Mouse (Mus musculus): ENCODE results near the gene Mrpl48.

GRCm38 (mm10) chr7:100600211-100600610 is 7.9 kb downstream of the Mrpl48 start:
- TF ChIP-seq CTCF (IDR thresholded peaks at IDR 0.05; ENCODE audit: borderline replicate concordance, insufficient read depth, low read depth, low read length) (no peak), POLR2A (IDR thresholded peaks at IDR 0.05; ENCODE audit: borderline replicate concordance, insufficient read depth, low read length) (no peak)

Measured in cerebellum, adult 2 months (tissue).